Mouse (Mus musculus) Muller cell, postnatal 12 days (primary cell): ENCODE results near the gene Slc25a29.

ENCODE experiments used
- DNase-seq: peaks from one replicate; pipeline ENCODE4 v3.0.0-alpha.2; 2015; ENCODE audit errors: inconsistent ontology term

The Slc25a29 gene

DNA sequence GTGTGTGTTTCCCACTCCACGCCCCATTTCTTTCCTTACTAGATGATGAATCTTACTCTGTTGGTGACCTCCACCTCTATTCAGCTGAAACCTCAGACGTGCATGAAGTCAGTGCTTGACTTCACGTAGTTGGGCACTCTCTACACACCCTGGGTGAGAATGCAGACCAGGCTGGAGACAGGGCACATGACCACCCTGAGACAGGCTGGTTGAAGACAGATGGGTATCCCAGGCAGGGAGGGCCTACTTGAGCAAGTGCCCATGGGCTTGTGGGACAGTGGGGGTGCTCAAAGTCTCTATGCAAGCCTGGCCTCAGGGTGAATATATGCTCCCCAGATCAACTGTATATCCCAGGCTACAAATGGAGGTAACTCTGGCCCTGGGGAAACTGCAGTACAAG, 1.3 kb downstream of the Slc25a29 start:
- DNase-seq, result no peak

GRCm38 (mm10) chr12:108833408-108833807, 2.3 kb downstream of the Slc25a29 start:
- DNase-seq, result no peak

GRCm38 (mm10) chr12:108832851-108833250, 2.8 kb downstream of the Slc25a29 start:
- DNase-seq, result no peak

- peak; percentile 91 for DNase-seq
Measured at GRCm38 (mm10) chr12:108831966-108832643, 3.6 kb downstream of the Slc25a29 start.

DNA sequence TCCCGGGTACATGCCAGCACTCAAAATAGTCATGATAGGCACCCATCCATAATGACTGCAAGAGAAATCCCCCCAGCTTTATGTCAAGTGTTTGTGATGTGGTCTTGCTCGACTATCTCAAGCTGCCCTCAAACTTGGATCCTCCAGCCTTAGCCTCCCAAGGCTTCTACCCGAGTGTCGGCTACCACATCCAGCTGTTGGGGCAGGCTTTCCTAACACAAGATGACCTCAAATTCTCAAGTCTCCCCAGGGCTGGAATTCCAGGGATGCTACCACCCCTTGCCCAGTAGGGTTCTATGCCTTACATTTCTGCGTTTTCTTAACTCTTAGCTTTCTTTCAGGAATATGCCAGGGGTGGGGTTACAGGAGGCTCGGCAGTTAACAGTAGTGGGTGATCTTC, 5.3 kb downstream of the Slc25a29 start:
- no peak for DNase-seq

DNA sequence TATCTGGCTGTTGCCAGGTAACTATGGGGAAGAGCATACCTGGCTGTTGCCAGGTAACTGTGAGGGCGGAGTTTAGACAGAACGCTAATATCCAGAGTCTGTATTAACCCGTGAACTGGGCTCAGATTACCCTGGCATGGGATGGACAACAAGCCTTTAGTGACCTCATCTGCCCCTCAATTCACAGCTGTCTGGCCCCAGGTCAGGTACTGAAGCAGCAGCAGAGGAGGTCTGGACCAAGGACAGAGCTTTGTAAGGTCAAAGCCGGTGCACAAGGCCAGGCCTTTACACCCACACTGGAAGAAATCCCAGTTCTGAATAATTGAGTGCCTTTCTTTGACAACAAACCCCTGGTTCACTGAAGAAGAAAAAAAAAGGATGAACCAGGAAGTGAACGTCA, 6.0 kb downstream of the Slc25a29 start:
- DNase-seq, result no peak

DNA sequence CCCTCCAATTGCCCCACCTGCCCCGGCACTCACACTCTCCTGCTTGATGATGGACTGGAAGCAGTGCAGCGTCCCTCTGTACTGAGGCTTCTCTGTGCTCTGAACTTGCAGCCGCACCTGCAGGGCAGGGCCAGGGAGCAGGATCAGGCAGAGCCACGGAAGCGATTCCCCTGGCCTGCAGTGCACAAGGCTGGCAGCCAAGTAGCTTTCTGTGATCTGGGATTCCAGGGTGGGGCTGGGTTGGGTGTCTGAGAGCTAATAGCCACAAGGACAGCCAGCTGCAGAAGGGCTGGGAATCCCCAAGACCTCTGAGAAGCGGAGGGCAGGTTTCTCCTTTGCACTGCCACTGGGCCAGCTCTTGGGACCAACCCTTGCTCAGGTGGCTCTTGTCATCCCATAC, 8.0 kb downstream of the Slc25a29 start:
- DNase-seq, result no peak

DNA sequence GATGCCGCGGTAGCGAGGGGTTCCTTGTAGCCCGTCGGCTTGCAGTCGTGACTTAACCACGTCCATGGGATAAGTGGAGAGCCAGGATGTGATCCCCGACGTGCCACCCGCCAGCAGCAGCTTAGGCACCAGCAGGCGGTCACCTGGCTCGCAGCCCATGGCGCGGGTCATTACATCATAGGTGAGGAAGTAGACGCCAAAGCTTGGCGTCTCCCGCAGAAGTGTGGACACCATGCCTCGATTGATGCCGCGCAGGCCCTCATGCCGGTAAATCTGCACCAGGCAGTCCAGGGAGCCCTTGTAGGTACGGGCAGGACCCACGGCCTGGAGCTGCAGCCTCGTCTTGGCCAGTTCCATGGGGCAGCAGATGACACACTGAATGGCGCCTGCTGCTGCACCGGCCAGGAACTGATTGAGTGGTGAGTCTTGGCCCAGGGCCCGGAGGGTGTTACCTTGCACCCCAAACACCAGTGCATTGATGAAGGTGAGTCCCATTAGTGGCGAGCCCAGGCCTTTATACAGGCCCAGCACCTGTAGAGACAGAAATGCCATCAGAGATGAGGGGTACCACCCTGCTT, 8.6 kb downstream of the Slc25a29 start:
- DNase-seq, result no peak

GRCm38 (mm10) chr12:108826282-108826957, 9.3 kb downstream of the Slc25a29 start:
- DNase-seq, result no peak

DNA sequence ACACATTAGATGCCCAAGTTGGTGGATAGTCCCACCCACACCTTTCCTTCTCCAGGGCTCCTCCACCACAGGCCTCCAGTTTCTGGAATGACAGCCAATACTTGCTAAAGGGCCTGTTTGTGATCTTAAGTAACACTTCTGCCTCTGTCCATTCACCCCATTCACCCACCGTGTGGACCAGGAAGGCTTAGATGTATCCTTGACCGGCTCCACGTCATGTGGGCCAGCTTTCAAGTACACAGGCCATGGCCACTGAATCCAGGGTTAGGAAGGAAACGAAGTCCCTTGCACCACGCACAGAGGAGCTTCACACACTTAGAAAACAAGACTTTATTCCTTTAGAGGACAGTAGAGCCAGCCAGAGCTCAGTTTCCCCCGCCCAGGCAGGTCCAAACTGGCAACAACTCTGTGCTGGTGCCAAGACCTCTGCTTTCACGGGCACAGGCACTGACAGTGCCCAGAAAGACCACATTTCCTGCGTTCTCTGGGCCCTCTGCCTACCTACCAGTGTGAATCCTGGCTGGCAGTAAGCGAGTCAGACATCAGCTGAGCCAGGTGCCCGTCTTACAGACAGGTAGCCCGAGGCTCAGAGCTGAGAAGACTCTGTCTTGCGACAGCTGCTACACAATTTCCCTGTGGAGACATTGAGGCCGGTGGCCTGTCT, 10.0 kb downstream of the Slc25a29 start:
- no peak for DNase-seq

GRCm38 (mm10) chr12:108824225-108824874, 11.3 kb downstream of the Slc25a29 start:
- DNase-seq, result no peak

- no peak for DNase-seq
Measured at GRCm38 (mm10) chr12:108823036-108823435, 12.6 kb downstream of the Slc25a29 start.

GRCm38 (mm10) chr12:108820461-108820860, 15.2 kb downstream of the Slc25a29 start:
- no peak for DNase-seq

DNA sequence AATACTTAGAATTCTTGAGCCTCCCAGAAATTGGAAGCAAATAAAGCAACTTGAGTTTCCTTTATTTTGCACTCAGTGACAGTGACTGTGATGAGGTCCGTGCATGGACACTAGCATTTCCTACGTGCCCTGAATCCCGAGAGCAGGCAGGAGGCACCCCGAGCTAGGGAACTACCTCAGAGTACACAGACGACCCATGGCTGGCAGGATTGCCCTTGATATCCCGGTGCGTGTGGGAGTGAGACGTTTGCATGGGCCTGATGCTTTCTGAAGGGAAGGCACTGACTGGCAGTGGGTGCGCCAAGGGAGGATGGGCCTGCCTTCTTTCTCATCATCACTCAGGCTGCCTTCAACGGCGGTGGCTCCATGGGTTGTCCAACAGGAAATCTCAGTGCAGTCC, 19.1 kb downstream of the Slc25a29 start:
- no peak for DNase-seq

- no peak for DNase-seq
Measured at GRCm38 (mm10) chr12:108814470-108814869, 21.2 kb downstream of the Slc25a29 start.

- no peak for DNase-seq
Measured at GRCm38 (mm10) chr12:108812463-108812862, 23.2 kb downstream of the Slc25a29 start.

DNA sequence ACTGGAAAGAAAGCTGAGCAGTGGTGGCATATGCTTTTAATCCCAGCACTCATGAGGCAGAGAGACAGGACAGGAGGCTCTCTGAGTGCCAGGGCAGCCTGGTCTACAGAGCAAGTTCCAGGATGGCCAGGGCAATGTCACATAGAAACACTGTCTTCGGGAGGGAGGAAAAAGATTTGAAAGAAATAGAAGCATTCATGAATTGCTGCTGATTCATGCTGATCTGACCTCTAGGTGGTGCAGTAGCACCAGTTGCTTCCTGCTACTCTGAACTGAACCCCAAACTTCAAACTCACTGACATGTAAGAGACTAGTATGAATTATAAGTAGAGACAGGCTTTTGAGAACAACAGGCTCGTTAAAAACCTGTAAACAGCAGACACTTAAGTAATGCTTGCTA, 24.6 kb downstream of the Slc25a29 start:
- no peak for DNase-seq

GRCm38 (mm10) chr12:108810309-108810708, 25.4 kb downstream of the Slc25a29 start:
- DNase-seq, result no peak

DNA sequence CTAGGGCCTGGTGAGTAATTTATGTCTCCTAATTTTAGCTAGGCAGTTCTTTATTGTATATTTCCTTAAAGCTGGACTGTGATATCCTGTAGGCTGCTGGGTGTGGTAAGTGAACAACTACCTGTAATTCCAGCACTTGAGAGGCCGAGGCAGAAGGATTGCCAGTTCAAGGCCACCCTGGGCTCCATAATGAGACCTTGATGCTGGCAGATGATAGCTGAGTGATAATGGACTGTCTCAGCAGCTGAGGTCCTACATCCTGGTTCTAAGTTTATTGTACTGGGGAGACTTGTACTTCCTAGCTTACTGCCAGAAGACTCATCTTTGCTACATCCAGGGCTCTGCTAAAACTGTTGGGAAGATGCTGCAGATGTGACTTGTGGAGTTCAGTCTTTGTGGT, 25.9 kb downstream of the Slc25a29 start:
- DNase-seq, result no peak

DNA sequence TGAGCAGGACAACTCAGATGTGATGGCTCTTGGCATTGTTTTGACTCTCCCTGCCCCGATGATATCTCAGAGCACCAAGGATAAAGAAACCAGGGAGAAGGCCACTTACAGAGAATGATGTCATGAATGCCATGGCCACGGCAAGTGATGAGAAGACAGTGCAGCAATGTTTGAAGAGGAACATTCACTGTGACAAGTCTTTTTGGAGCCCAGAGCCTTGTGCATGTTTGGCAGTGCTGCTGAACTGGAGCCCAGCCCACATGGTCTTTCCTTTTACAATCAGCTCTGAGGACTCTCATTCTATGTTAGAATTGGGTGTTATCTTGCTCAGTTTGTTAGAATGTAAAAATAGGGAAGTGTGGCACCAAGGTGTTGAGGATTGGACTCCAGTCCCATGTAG, 27.2 kb downstream of the Slc25a29 start:
- no peak for DNase-seq

DNA sequence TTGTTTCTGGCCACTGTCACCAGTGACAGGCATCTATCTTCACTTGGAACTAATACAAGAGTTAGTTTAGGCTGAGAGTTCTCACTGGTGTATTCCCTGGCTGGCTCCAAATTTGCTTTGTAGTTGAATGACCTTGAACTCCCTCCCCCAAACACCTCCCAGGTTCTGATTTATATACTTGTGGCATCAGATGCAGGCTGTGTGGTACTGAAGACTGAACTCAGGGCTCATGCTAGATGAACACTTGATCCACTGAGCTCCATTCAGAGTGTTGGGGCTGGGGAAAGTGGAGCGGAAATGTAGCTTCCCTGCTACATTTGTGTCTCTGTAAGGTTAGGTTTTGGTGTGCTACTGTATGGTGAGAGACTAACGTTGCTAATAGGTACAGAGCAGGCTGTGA, 31.3 kb downstream of the Slc25a29 start:
- DNase-seq, result no peak

- no peak for DNase-seq
Measured at GRCm38 (mm10) chr12:108801613-108802012, 34.1 kb downstream of the Slc25a29 start.
